Mouse (Mus musculus) kidney, postnatal 10 days (tissue): ENCODE measurements around the gene Ccdc84.
A peak's percentile ranks its signal among the peaks of the same experiment; 100 is the strongest.
"Not testable (repeated sequence)": the region's sequence is repeated elsewhere in the genome, so short reads cannot be mapped to it uniquely, and the experiment has no call there.

ENCODE experiments used
- DNase-seq: peaks from one replicate; pipeline ENCODE4 v3.0.0; 2021; ENCODE audit warnings: mixed read lengths

Ccdc84 gene

GRCm38 (mm10) chr9:44418519-44419385, at the start of gene Ccdc84:
TSS of gene Ccdc84 (minus strand) at chr9:44418569.
- no peak for DNase-seq

DNA sequence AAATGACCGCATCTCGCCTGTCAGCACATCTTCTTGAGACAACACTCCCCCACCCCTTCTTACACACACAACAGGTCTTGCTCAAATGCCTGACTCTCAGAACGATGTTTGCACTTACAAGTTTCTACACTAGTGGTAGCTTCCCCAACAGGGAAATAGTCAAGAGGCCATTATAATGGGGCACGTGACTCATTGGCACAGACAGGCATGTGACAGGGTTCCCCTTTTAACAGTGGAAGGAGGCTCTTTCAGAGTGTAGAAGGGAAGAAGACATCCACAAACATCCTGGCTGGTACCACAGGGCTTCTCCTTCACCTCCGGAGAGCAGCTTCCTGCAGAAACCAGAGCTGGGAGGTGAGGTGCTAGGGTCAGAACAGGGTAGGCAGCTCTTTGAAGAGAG, 43.6 kb upstream of the Ccdc84 start:
- no peak for DNase-seq

DNA sequence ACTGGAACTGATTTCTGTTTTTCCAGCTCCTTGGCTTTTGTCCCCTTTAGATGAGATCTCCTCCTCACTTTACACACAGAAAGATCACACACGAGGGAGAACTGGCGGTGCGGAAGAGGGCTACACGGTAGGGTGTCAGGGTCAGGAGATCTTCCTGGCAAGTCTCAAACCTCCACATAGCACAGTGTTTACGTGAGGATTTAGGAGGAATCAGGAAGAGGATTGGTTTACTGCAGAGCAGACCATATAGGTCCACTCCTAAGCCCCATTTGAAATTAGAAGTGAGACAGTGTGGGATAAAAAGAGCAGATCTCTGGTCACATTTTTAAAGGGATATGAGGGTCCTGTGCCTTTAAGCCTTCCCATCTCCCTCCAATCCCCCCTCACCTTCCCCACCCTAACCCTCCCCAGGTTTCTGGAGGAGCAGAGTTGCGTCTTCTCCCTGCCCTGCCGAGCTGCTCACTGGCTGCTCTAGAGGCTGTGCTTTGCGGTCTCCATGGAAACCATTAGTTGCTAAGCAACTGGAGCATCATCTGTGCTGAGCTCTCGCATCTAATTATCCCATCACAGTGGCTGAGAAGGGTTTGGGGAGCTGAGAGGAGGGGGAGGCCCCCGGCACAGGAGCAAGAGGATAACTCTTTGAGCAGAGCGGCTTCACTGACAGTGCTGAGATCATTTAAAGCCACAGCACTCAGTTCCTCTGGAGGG, 38.8 kb upstream of the Ccdc84 start:
- peak; percentile 35 for DNase-seq

DNA sequence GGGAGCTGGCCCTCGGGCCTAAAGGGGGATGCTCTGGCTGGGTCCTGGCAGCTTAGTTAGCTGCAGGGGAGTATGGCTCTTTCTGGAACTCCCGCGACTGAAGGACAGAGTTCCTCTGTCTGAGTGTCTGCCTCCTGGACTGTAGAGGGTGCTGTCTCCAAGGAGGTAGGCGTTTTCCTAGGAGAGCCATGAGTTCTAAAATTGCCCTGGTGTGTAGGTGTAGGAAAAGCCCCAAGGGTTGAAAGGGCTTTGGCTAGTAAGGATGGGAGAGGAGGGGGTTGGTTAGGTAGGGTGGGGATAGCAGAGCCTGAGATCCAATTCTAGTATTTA, 36.5 kb upstream of the Ccdc84 start, which contains the start of gene Upk2:
Gene Upk2, minus strand, starts transcription at position 86 of the 330 bp plus-strand sequence.
- DNase-seq: no peak

DNA sequence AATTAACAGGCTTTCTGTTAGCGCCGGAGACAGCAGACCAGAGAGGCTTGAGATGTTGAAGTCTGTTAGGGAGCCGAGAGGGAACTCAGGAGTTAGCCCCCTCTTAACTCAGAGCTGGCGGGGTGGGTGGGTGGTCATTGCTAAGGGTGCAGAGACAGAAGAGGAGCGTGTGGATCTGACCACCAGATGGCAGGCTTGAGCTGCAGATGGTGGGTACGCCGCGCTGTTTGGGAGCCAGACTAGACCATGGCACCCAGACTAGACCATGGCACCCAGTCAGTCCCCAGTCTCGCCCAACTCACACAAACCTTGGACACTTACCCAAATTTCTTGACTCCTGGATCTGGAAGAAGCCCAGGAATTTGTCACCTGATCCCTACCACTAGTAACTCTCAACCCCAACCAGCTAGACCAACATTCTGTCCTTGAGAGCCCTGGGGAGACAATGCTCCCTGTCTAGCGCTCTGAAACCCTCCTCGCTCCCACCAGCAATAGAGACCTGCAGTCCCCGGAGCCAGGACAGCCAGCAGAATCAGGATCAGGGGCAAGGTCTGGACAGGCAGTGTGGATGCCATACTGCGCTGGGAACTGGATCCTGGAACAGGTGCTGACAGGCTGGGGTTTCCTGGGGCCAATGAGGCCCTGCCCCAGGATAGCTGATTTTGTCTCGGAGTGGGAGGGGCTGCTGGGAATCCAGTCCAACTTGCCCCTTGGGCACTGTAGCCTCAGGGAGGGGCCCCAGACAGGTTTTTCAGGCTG, 35.9 kb upstream of the Ccdc84 start:
- peak; percentile 93 for DNase-seq

DNA sequence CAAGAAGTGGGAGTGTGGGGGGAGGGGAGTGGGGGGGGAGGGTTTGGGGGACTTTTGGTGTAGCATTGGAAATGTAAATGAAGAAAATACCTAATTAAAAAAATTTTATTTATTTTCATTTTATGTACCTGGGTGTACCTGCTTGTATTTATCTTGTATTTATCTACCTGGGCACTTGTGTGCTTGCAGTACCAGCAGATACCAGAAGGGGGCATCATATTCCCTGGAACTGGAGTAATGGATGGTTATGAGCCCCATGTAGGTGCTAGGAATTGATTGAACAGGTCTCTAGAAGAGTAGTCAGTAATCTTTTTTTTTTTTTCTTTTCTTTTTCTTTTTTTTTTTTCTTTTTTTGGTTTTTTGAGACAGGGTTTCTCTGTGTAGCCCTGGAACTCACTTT, 32.0 kb upstream of the Ccdc84 start:
- no peak for DNase-seq

- not testable (repeated sequence) for DNase-seq
Measured at GRCm38 (mm10) chr9:44444402-44445025, 26.1 kb upstream of the Ccdc84 start.

- DNase-seq: no peak
Measured at GRCm38 (mm10) chr9:44440961-44441360, 22.6 kb upstream of the Ccdc84 start, which contains the start of gene Foxr1. TSS of gene Foxr1 (minus strand) at chr9:44441136.

- no peak for DNase-seq
Measured at GRCm38 (mm10) chr9:44435747-44436146, 17.4 kb upstream of the Ccdc84 start.

DNA sequence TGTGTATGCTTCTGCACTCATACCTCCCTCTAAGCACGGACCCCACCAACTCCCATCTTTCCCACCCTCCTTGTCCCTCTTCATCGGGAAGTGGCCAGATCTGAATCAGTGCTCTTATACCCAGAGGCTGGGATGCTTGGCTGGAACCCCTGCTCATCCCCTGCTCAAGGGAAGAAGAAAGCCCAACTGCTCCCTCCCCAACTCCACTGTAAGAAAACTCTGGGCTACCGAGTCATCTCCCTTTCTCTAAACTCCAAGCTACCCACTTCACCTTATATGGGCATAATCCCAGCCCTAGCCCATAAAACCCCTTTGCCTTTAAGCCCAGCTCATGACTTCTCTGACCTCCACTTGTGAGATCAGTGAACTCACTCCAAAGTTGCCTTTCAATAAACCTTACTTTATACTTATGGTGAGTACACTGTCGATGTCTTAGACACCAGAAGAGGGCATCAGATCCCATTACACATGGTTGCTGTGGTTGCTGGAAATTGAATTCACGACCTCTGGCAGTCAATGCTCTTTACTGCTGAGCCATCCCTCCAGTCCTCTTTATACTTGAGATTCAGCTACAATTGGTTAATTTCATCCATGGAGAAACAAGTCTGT, 14.3 kb upstream of the Ccdc84 start:
- no peak for DNase-seq

- no peak for DNase-seq
Measured at GRCm38 (mm10) chr9:44423576-44423975, 5.2 kb upstream of the Ccdc84 start.

- DNase-seq: no peak
Measured at GRCm38 (mm10) chr9:44420280-44420898, 2.0 kb upstream of the Ccdc84 start.

DNA sequence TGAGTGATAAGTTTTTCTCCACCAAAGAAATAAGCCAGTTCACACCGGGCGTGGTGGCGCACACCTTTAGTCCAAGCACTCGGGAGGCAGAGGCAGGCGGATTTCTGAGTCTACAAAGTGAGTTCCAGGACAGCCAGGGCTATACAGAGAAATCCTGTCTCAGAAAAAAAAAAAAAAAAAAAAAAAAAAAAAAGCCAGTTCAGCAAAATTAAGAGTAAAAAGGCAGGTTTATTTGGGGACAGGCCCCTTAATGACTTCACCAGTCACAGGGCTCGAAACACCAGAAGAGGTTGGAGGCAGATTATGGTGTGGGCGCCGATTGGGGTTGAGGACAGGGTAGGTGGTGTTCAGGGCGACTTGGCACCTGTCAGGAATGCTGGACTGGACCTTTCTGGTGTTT, 1.4 kb upstream of the Ccdc84 start:
- not testable (repeated sequence) for DNase-seq

DNA sequence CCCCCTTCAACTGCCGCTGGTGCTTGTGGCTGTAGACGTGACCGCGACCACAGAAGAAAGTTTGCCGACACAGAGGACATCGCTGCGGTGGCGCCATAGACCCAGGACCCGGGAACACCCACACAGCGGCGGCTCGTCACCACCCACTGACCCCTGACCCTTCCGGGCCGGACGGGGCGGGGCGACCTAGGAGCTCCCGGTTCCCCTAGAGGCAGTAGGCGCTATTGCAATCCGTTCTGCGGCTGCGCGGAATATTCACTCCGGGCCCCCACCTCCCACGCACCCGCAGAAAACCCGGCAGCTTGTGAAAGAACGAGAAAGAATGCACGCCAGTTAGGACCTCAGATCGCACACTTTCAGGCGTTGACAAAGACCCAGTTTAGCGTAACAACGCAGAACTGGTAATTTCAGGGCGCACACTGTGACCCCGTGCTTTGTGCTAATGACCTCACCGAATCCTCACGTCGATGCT, 441 bp downstream of the Ccdc84 start:
- peak; percentile 98 for DNase-seq

DNA sequence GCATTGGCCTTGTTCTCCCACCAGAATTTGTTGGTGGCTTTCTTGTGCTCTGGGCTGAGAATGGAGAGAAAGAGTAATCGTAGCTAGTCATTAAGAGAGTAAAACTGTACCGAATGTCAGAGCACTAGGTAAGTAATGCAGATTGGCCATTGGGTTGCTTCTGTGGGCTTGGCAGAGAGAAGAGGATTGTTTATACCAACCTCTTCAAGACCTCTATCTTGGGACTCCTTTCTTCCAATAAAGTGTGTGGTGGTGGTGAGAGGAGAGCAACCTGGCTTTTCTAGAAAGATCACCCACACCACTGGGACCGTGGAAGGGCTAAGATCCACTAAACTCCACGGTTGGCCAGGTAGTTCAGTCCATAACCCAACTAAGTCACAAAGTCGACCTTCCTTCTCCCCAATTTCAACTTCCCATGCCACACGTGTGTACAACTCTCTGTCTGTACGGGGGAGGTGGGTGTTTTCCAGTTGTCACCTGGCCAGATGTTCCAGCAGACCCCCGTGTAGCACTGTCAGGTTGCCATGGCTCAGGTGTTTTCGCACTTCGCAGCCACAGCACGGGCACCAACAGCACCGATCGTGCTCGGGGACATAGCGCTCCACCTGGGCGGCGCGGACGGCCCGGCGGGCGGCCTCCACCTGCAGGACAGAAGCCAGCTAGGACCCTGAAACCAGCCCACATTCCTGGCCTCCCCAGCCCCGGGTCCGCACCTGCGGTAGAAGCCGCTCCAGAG, 1.0 kb downstream of the Ccdc84 start:
- DNase-seq: no peak

GRCm38 (mm10) chr9:44412781-44413180, 5.6 kb downstream of the Ccdc84 start:
- no peak for DNase-seq

DNA sequence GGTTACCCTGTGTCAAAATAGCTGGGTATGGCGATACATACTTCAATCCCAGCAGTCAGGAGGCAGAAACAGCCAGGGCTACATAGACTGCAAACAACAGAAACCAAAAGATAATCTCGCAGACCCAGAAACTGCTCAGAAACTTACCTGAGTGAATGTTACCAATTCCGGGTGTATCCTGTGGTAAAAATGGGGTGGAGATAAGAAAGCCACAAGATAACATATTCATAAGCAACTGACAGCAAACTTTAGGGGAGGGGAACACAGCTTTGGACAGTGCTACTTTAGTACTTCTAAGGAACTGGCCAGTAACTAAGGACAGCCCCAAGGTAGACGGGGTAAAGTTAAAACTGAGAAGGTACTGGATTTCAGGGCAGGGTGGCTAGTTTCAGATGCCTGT, 6.1 kb downstream of the Ccdc84 start:
- DNase-seq: no peak

GRCm38 (mm10) chr9:44411601-44412130, 6.7 kb downstream of the Ccdc84 start:
- DNase-seq: no peak

DNA sequence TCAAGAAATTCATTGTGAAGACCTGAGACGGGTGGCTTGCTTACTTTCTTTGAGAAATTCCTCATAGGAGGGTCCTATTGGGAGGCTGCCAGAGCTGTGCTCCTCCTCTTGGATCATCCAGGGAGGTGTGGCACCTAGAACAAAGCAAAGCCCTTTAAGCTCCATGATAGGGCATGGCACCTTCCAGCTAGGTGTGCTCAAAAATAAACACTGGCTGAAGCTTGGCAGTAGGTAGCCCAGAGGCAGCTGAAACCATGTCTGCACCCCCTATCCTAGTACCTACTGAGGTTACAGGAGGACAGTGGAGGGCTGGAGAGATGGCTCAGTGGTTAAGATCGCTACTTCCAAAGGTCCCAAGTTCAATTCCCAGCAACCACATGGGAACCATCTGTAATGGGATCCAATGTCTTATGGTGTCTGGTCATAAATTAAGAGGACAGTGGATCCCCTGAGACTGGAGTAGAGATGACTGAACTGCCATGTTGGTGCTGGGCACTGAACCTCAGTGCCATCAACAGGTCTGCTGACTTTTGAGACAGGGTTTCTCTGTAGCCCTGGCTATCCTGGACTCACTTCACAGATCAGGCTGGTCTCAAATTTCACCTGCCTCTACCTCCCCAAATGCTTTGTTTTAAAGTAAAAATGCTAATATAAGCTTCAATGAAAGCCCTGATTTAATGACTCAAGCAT, 7.6 kb downstream of the Ccdc84 start:
- no peak for DNase-seq

DNA sequence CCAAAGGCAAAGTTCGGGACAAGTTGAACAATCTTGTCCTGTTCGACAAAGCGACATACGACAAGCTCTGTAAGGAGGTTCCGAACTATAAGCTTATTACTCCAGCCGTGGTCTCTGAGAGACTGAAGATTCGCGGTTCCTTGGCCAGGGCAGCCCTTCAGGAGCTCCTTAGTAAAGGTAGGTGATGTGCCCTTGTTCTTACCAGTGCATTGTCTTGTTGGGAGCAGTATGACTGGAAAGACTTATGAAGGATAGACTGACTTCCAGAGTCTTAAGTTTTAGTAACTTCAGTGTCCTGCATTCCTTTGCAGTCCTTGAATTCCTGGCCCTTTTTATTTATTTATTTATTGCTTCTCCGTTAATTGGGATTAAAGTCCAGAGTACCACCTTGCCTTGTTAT, 9.7 kb downstream of the Ccdc84 start:
- not testable (repeated sequence) for DNase-seq
